Mouse (Mus musculus) ES-Bruce4 (cell line): Measurements from ENCODE around the gene Dnah3.

Experiments used
- CTCF ChIP-seq: IDR thresholded peaks from one replicate; pipeline ENCODE4 v1.8.1; 2011; ENCODE audit warnings: low read depth, low read length
- EP300 ChIP-seq: IDR thresholded peaks from 2 replicates; pipeline ENCODE4 v1.6.1; 2011; ENCODE audit warnings: low read depth, low read length; ENCODE audit not compliant: insufficient read depth
- POLR2A ChIP-seq: IDR thresholded peaks from one replicate; pipeline ENCODE4 v1.8.1; 2011; ENCODE audit warnings: low read length; ENCODE audit not compliant: insufficient read depth

GRCm38 (mm10) chr7:120126976-120127685, 32.1 kb upstream of the Dnah3 start:
- TF ChIP-seq POLR2A: no peak
- TF ChIP-seq CTCF: no peak
- no peak for TF ChIP-seq EP300
